Mouse (Mus musculus) cerebellum, postnatal 25 days (tissue): ENCODE measurements around the gene Sall2.
"Not testable (repeated sequence)": the region's sequence is repeated elsewhere in the genome, so short reads cannot be mapped to it uniquely, and the experiment has no call there.

Experiments
- DNase-seq, 2 experiments: peaks; one replicate each; pipeline ENCODE4 v3.0.0; 2021; ENCODE audit warnings: mixed read lengths in 2 of 2

Gene Sall2

GRCm38 (mm10) chr14:52327910-52328812 lies at the start of gene Sall2:
Gene Sall2 (minus strand): TSS chr14:52328762.
- DNase-seq, result peak in 1 of 2 experiments; percentile 24

GRCm38 (mm10) chr14:52368741-52369140 lies 40.2 kb upstream of the Sall2 start:
- no peak for DNase-seq

- DNase-seq, result no peak
These were observed 27.7 kb upstream of the Sall2 start, which contains the start of gene Olfr1513 for GRCm38 (mm10) chr14:52356308-52356707. Gene Olfr1513 (minus strand): TSS chr14:52356408.

- no peak for DNase-seq
These were observed 10.9 kb upstream of the Sall2 start for GRCm38 (mm10) chr14:52339512-52339852.

- DNase-seq, result peak; percentile 66 to 75
These were observed 10.4 kb upstream of the Sall2 start for GRCm38 (mm10) chr14:52338751-52339511.

- DNase-seq, result no peak
These were observed 3.6 kb upstream of the Sall2 start for GRCm38 (mm10) chr14:52332171-52332570.

GRCm38 (mm10) chr14:52331069-52331750 lies 2.6 kb upstream of the Sall2 start:
- DNase-seq, result no peak

GRCm38 (mm10) chr14:52327375-52327901 lies 1.1 kb downstream of the Sall2 start:
- DNase-seq, result no peak

- DNase-seq, result no peak
These were observed 2.7 kb downstream of the Sall2 start for GRCm38 (mm10) chr14:52325890-52326289.

GRCm38 (mm10) chr14:52319361-52319760 lies 9.2 kb downstream of the Sall2 start:
- DNase-seq, result no peak

- DNase-seq, result peak; percentile 54 to 62
These were observed 11.9 kb downstream of the Sall2 start for GRCm38 (mm10) chr14:52316441-52317225.

- peak; percentile 83 to 87 for DNase-seq
These were observed 12.6 kb downstream of the Sall2 start for GRCm38 (mm10) chr14:52315792-52316440.

GRCm38 (mm10) chr14:52315283-52315780 lies 13.2 kb downstream of the Sall2 start:
- DNase-seq, result peak in 1 of 2 experiments; percentile 29

GRCm38 (mm10) chr14:52314808-52315150 lies 13.8 kb downstream of the Sall2 start:
- peak in 1 of 2 experiments; percentile 27 for DNase-seq

GRCm38 (mm10) chr14:52313931-52314807 lies 14.4 kb downstream of the Sall2 start:
- DNase-seq, result peak in 1 of 2 experiments; percentile 29

GRCm38 (mm10) chr14:52310906-52311305 lies 17.7 kb downstream of the Sall2 start:
- no peak for DNase-seq

- DNase-seq, result peak in 1 of 2 experiments; percentile 40
These were observed 18.2 kb downstream of the Sall2 start for GRCm38 (mm10) chr14:52310343-52310742.

- DNase-seq, result no peak
These were observed 22.5 kb downstream of the Sall2 start for GRCm38 (mm10) chr14:52306100-52306499.

GRCm38 (mm10) chr14:52304644-52305271 lies 23.8 kb downstream of the Sall2 start, which contains the start of gene Mettl3:
Gene Mettl3 (minus strand): TSS chr14:52305128.
- peak; percentile 92 to 93 for DNase-seq

- not testable (repeated sequence) for DNase-seq
These were observed 25.0 kb downstream of the Sall2 start for GRCm38 (mm10) chr14:52303517-52303916.
